Mouse (Mus musculus) olfactory bulb, adult 2 months (tissue): Measurements from ENCODE around the gene E030018B13Rik.

Experiments
- CTCF ChIP-seq: fragments of 200-500 bp; IDR thresholded peaks from 2 replicates; pipeline ENCODE4 v1.5.1; 2012; ENCODE audit warnings: low read depth, mild to moderate bottlenecking, low read length, moderate library complexity; ENCODE audit not compliant: insufficient read depth
- POLR2A ChIP-seq: fragments of 200-500 bp; IDR thresholded peaks from 2 replicates; pipeline ENCODE4 v1.6.1; 2012; ENCODE audit warnings: mild to moderate bottlenecking, low read depth, low read length, moderate library complexity; ENCODE audit not compliant: insufficient read depth

GRCm38 (mm10) chr7:63871698-63872097 lies 45.0 kb upstream of the E030018B13Rik start:
- TF ChIP-seq CTCF = no peak
- TF ChIP-seq POLR2A = no peak
